Mouse (Mus musculus) embryonic fibroblast, embryonic 13.5 days (primary cell): ENCODE results near the gene Opa3.

Experiments
- CTCF ChIP-seq: IDR thresholded peaks from 2 replicates; pipeline ENCODE4 v1.5.1; 2011; ENCODE audit warnings: mild to moderate bottlenecking, control low read depth, low read length, moderate library complexity, borderline replicate concordance; ENCODE audit not compliant: insufficient read depth
- POLR2A ChIP-seq: IDR thresholded peaks from 2 replicates; pipeline ENCODE4 v1.6.1; 2011; ENCODE audit warnings: low read depth, mild to moderate bottlenecking, control low read depth, low read length, moderate library complexity

- TF ChIP-seq CTCF, result no peak
- peak; percentile 42; the same call in 1 of the 2 replicates for TF ChIP-seq POLR2A
Measured at GRCm38 (mm10) chr7:19180862-19181429, 47.2 kb upstream of the Opa3 start.
